Mouse (Mus musculus) CH12.LX (cell line): Measurements from ENCODE around the gene Setd2. TPM values are rescaled to one million over a fixed set of nuclear protein-coding genes. Genes with fewer than 3 reads are reported as not detected.

Experiments used
- DNase-seq: peaks from one replicate; pipeline ENCODE4 v3.0.0-alpha.2; 2013; ENCODE audit errors: extremely low read depth
- H3K27ac ChIP-seq: 2 replicates; pipeline ENCODE4 v1.5.1; 2012; ENCODE audit warnings: low read depth, mild to moderate bottlenecking, control low read depth, moderate library complexity; ENCODE audit not compliant: insufficient read depth
- H3K27me3 ChIP-seq: replicated peaks from 2 replicates; pipeline ENCODE3; 2012; ENCODE audit warnings: inconsistent platforms
- H3K36me3 ChIP-seq, 2 experiments: replicated peaks in 1 of 2; 2 replicates each; pipeline versions ENCODE3 to v1.6.1; 2012; ENCODE audit warnings: inconsistent platforms in 1 of 2, low read length in 1 of 2, mild to moderate bottlenecking in 1 of 2, mixed read lengths in 1 of 2, moderate library complexity in 1 of 2; ENCODE audit not compliant: control insufficient read depth in 1 of 2, insufficient read depth in 1 of 2
- H3K4me1 ChIP-seq, 2 experiments: 2 replicates each; pipeline ENCODE4 v1.6.1; 2012; ENCODE audit warnings: inconsistent platforms in 1 of 2, moderate library complexity in 1 of 2; ENCODE audit not compliant: insufficient read depth in 2 of 2, control insufficient read depth in 1 of 2
- H3K4me2 ChIP-seq: 2 replicates; pipeline ENCODE4 v1.6.1; 2012; ENCODE audit warnings: low read depth, mild to moderate bottlenecking, control low read depth; ENCODE audit not compliant: poor library complexity, insufficient read depth, severe bottlenecking
- H3K4me3 ChIP-seq, 3 experiments: fragments of 150-350 bp in 1 of 3; sonication (generic) in 1 of 3; replicated peaks in 1 of 3; 2 replicates each; pipeline versions ENCODE3 to v1.5.1; 2011 to 2012; ENCODE audit warnings: low read depth in 2 of 3, low read length in 2 of 3, mild to moderate bottlenecking in 2 of 3, moderate library complexity in 2 of 3, control low read depth in 1 of 3, improper control_type of control experiment in 1 of 3, inconsistent platforms in 1 of 3, mixed read lengths in 1 of 3; ENCODE audit not compliant: poor library complexity in 1 of 3
- H3K79me2 ChIP-seq: replicated peaks from 2 replicates; pipeline ENCODE4 v1.6.1; 2012; ENCODE audit warnings: mild to moderate bottlenecking, moderate library complexity; ENCODE audit not compliant: control insufficient read depth, poor library complexity, insufficient read depth, severe bottlenecking; ENCODE audit errors: extremely low read depth
- H3K9ac ChIP-seq: 2 replicates; pipeline ENCODE4 v1.6.1; 2012; ENCODE audit warnings: low read depth, mild to moderate bottlenecking, control low read depth, moderate library complexity; ENCODE audit not compliant: insufficient read depth
- H3K9me3 ChIP-seq: replicated peaks from 2 replicates; pipeline ENCODE3; 2012; ENCODE audit warnings: low read length, inconsistent platforms, mixed read lengths
- BHLHE40 ChIP-seq: IDR thresholded peaks from 2 replicates; pipeline ENCODE4 v1.6.1; 2011; ENCODE audit warnings: mild to moderate bottlenecking, low read depth, low read length, improper control_type of control experiment
- CTCF ChIP-seq, 2 experiments: IDR thresholded peaks in 1 of 2; conservative IDR thresholded peaks in 1 of 2; 2 replicates each; pipeline ENCODE4 v1.5.1; 2011 to 2012; ENCODE audit warnings: low read depth in 2 of 2, low read length in 2 of 2, improper control_type of control experiment in 1 of 2, inconsistent platforms in 1 of 2, mild to moderate bottlenecking in 1 of 2, moderate library complexity in 1 of 2
- E2F4 ChIP-seq: IDR thresholded peaks from 2 replicates; pipeline ENCODE4 v1.6.1; 2011; ENCODE audit warnings: low read depth, low read length, improper control_type of control experiment; ENCODE audit not compliant: insufficient replicate concordance
- ETS1 ChIP-seq: conservative IDR thresholded peaks from 2 replicates; pipeline ENCODE4 v1.6.1; 2012; ENCODE audit warnings: low read depth, mild to moderate bottlenecking, inconsistent platforms, low read length, improper control_type of control experiment, moderate library complexity
- GABPA ChIP-seq: IDR thresholded peaks from 2 replicates; pipeline ENCODE4 v1.6.1; 2012; ENCODE audit warnings: low read depth, low read length, improper control_type of control experiment, inconsistent platforms; ENCODE audit not compliant: insufficient replicate concordance
- HCFC1 ChIP-seq: IDR thresholded peaks from 2 replicates; pipeline ENCODE4 v1.6.1; 2012; ENCODE audit warnings: low read depth, mild to moderate bottlenecking, inconsistent platforms, low read length, improper control_type of control experiment
- IRF4 ChIP-seq: IDR thresholded peaks from 2 replicates; pipeline ENCODE4 v1.6.1; 2014; ENCODE audit warnings: low read depth, mild to moderate bottlenecking, inconsistent platforms, low read length, improper control_type of control experiment
- JUN ChIP-seq: IDR thresholded peaks from 2 replicates; pipeline ENCODE4 v1.6.1; 2011; ENCODE audit warnings: low read depth, mild to moderate bottlenecking, low read length, improper control_type of control experiment, moderate library complexity; ENCODE audit not compliant: insufficient read depth
- MAX ChIP-seq: IDR thresholded peaks from 2 replicates; pipeline ENCODE4 v1.6.1; 2011; ENCODE audit warnings: low read length, improper control_type of control experiment
- MAZ ChIP-seq: IDR thresholded peaks from 2 replicates; pipeline ENCODE4 v1.6.1; 2012; ENCODE audit warnings: low read depth, mild to moderate bottlenecking, inconsistent platforms, low read length, improper control_type of control experiment, moderate library complexity
- MXI1 ChIP-seq: IDR thresholded peaks from 2 replicates; pipeline ENCODE4 v1.6.1; 2011; ENCODE audit warnings: mild to moderate bottlenecking, low read depth, low read length, improper control_type of control experiment
- NELFE ChIP-seq: IDR thresholded peaks from 2 replicates; pipeline ENCODE4 v1.6.1; 2011; ENCODE audit warnings: low read depth, low read length, improper control_type of control experiment
- PAX5 ChIP-seq: IDR thresholded peaks from 2 replicates; pipeline ENCODE4 v1.6.1; 2012; ENCODE audit warnings: low read length, inconsistent platforms, mixed read lengths
- RAD21 ChIP-seq: IDR thresholded peaks from 2 replicates; pipeline ENCODE4 v1.6.1; 2011; ENCODE audit warnings: low read depth, mild to moderate bottlenecking, low read length, improper control_type of control experiment, moderate library complexity
- TBP ChIP-seq: conservative IDR thresholded peaks from 2 replicates; pipeline ENCODE4 v1.6.1; 2011; ENCODE audit warnings: low read depth, low read length, improper control_type of control experiment
- TCF12 ChIP-seq: IDR thresholded peaks from 2 replicates; pipeline ENCODE4 v1.6.1; 2014; ENCODE audit warnings: low read depth, mild to moderate bottlenecking, inconsistent platforms, low read length, improper control_type of control experiment
- USF2 ChIP-seq: conservative IDR thresholded peaks from 2 replicates; pipeline ENCODE4 v1.6.1; 2011; ENCODE audit warnings: low read depth, low read length, improper control_type of control experiment
- ZMIZ1 ChIP-seq: IDR thresholded peaks from 2 replicates; pipeline ENCODE4 v1.6.1; 2012; ENCODE audit warnings: low read depth, mild to moderate bottlenecking, inconsistent platforms, low read length, improper control_type of control experiment
- ZNF384 ChIP-seq: IDR thresholded peaks from 2 replicates; pipeline ENCODE4 v1.6.1; 2012; ENCODE audit warnings: low read depth, low read length, improper control_type of control experiment, inconsistent platforms
- dilution Hi-C: fragments of 300-500 bp; cut with MboI; formaldehyde crosslinking; loops from 2 replicates; pipeline ENCODE4 v1.14.3; 2020; ENCODE audit warnings: low sequenced_read_pairs; ENCODE audit not compliant: extremely low pct_unique_long_range_greater_than_20kb, extremely low pct_ligation_motif_present
- in situ Hi-C: fragments of 300-500 bp; cut with MboI; formaldehyde crosslinking; loops from 3 replicates; pipeline ENCODE4 v1.14.3; 2019; ENCODE audit warnings: low sequenced_read_pairs, low pct_ligation_motif_present, low pct_unique_long_range_greater_than_20kb, mixed read lengths
- polyA plus RNA-seq: library from polyadenylated mRNA; unstranded; fragments of >175 nt; gene quantifications from 2 replicates; pipeline ENCODE4 v1.2.1, GENCODE M21; 2012; ENCODE audit warnings: low read depth; ENCODE audit not compliant: insufficient read length
- total RNA-seq, 2 experiments: library from RNA; depleted of rRNA; stranded (reverse); fragments of 300-350 nt in 1 of 2; fragments of >200 nt in 1 of 2; gene quantifications; 2 replicates each; pipeline ENCODE4 v1.2.3; 2012 to 2014

Gene Setd2
- total and polyA plus RNA-seq, 3 experiments, result 35.8 to 87.1 (median 41.6) TPM

DNA sequence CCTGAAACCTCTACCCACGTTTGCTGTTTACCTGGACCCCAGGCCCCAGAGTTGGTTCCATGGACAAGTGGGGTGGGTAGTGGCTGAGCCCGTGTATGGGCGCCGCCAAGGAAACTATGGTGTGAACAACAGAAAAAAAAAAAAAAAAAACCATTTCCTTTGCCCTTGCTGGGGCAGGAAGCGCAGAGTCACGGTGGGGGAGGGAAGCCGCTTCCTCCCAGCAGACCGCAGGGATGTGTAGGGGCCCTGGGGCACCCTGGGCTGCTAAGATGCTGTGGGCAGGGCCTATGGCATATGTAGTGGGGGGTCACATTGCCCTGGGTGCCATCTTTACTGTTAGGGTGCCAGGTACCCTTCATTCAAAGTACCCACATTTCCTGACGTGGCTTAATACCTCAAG lies 112.8 kb downstream of the Setd2 start (continued):
- TF ChIP-seq GABPA (no peak), JUN (no peak), ZMIZ1 (no peak), NELFE (no peak), HCFC1 (peak; percentile 56), ETS1 (peak; percentile 26; the same call in 1 of the 2 replicates), USF2 (no peak)

DNA sequence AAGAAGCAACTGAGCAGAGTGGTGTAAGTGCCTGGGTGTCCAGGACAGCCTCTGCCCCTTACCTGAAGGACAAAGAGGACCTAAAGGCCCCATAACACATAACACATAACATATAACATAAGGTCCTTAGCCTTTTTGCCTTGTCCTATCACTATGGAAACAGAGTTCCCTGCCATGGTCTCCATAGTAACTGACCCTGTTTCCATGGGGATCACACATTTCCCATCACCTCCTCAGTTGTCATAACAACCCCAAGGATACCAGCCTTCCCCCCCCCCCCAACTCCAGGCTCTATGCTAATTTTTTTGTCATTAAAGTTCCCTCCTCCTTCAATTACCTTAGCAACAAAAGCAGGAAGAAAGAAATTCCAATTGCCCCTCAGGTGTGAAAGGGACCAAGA lies 117.4 kb downstream of the Setd2 start:
- TF ChIP-seq E2F4 (no peak), TCF12 (no peak), BHLHE40 (no peak), MAZ (no peak), IRF4 (no peak), MXI1 (no peak), TBP (no peak), PAX5 (no peak), ZNF384 (no peak)
- TF ChIP-seq, all 38 proteins: peak for 0
- in situ Hi-C loops, result no loop called here
- H3K4me1 ChIP-seq, result peaks cover 20 to 63% of the 10 kb centered on the region in 2 experiments
- no peaks in the 10 kb centered on the region for H3K79me2 ChIP-seq
- dilution Hi-C loops, result no loop called here
- no peak overlapping the region for H3K27ac ChIP-seq
- H3K4me2 ChIP-seq, result no peak overlapping the region
- H3K4me3 ChIP-seq, result no peak overlapping the region
- peaks cover 0 to 17% of the 10 kb centered on the region in 2 experiments for H3K36me3 ChIP-seq
- no peaks in the 10 kb centered on the region for H3K27me3 ChIP-seq
- no peak for DNase-seq
- no peaks in the 10 kb centered on the region for H3K9me3 ChIP-seq
- no peak overlapping the region for H3K9ac ChIP-seq

DNA sequence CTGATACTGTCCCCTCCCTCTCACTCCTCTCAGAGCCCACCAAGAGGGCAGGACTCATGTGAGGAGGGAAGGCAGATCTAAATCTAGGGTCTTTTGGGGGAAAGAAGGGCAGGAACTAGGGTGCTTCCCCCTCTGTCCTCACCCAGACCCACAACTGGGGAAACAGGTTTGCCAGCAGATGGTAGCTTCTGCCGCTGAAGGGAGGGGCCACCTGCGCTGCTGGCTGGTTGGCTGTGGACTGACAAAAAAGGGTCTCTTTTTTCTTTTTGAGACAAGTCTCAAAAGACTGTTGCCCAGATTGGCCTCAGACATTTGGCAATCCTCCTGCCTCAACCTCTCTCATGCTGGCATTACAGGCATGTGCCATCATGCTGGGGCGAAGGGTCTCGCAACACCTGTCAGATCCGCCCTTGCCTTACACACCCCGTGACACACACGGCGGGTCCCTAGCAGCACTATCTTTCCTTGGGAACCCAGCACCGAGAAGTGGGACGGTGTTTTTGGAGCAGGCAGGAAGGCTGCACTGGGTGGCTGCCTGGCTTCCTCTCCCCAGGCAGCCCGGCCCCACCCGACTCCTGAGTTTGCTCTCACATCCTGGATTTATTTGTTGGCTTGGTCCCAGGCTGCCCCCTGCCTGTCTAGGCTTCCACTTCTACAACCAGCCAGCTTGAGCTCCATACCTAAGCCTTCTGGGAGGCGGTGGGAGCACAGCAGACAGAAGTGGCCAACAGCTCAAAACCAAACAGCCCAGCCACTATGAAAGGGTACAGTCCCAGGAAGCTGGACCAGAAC lies 119.7 kb downstream of the Setd2 start:
- no peak overlapping the region for H3K9ac ChIP-seq
- H3K27ac ChIP-seq, result no peak overlapping the region
- TF ChIP-seq CTCF (conservative IDR thresholded peaks at IDR 0.05 in 1 of 2, IDR thresholded peaks at IDR 0.05 in 1 of 2; ENCODE audit: low read depth in 2 of 2, low read length in 2 of 2) (peak in 1 of 2 experiments; percentile 34; a peak in 1 of 4 replicates), JUN (no peak), MAX (no peak), PAX5 (no peak), RAD21 (peak; percentile 25)
- in situ Hi-C loops, result no loop called here
- no peaks in the 10 kb centered on the region for H3K9me3 ChIP-seq
- DNase-seq, result no peak
- peak overlapping the region in 1 of 3 experiments; percentile 79 for H3K4me3 ChIP-seq
- H3K79me2 ChIP-seq, result no peaks in the 10 kb centered on the region
- no peaks in the 10 kb centered on the region for H3K27me3 ChIP-seq
- peaks cover 0 to 13% of the 10 kb centered on the region in 2 experiments for H3K36me3 ChIP-seq
- H3K4me2 ChIP-seq, result peak overlapping the region; percentile 67
- dilution Hi-C loops, result no loop called here
- peaks cover 16 to 53% of the 10 kb centered on the region in 2 experiments for H3K4me1 ChIP-seq
